Mouse (Mus musculus): Measurements from ENCODE around the gene Sept9. TPM values are rescaled to one million over a fixed set of nuclear protein-coding genes. Genes with fewer than 3 reads are reported as not detected.

Gene Sept9
- total and polyA plus RNA-seq, 2 experiments from 2014 or later: 112 TPM

DNA sequence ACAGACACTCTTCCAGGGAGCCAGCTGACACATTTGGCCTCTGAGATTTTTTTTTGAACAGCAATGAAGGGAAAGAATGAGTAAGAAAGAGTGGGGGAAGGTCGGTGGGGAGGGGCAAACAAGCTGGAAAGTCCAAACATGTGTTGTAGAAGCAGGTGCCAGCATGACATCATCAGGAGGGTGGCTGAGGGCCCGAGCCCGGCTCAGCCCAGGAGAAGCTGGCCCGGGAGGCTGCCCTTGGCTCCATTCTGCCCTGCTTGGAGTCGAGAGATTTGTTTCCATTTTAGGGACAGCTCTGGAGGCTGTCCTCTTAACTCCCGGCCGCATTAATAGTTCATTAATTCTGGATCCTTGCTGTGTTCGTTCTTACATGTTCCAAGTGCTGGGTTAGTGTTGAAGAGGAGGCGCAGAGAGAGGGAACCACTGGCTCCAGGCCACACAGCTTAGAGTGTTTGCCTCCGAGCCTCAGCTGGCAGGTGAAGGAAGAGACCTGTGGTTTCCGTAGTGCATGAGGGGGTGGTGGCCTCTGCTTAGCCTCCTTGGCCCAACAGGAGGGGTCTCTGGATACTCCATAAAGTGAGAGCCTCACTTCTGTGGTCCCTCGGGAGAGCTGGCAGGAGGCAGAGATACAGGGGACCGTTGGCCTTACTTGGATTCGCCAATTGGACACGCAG is 111.8 kb downstream of the Sept9 start:
- H3K9ac ChIP-seq: no peak overlapping the region
- H3K4me2 ChIP-seq (ENCODE audit: low read depth): no peak overlapping the region
- H3K36me3 ChIP-seq (ENCODE audit: insufficient read depth): no peaks in the 10 kb centered on the region
- no peak for DNase-seq
- no peak overlapping the region for H3K27ac ChIP-seq (ENCODE audit: low read depth, low read length)
- 36% methylated on average over 15 of the region's 15 CpGs for WGBS
- H3K4me1 ChIP-seq (ENCODE audit: insufficient read depth): 0 out of 2 replicates have a peak, but pooled peaks cover 11% of the 10 kb centered on the region
- no peak for TF ChIP-seq CTCF (IDR thresholded peaks at IDR 0.05; ENCODE audit: low read depth)
- H3K4me3 ChIP-seq (ENCODE audit: low read depth, low read length): no peak overlapping the region
- H3K27me3 ChIP-seq (ENCODE audit: insufficient read depth, low read length): no peaks in the 10 kb centered on the region
- ATAC-seq: peak; percentile 38; the same call in 1 of the 2 replicates
- H3K9me3 ChIP-seq (ENCODE audit: low read length): no peaks in the 10 kb centered on the region

DNA sequence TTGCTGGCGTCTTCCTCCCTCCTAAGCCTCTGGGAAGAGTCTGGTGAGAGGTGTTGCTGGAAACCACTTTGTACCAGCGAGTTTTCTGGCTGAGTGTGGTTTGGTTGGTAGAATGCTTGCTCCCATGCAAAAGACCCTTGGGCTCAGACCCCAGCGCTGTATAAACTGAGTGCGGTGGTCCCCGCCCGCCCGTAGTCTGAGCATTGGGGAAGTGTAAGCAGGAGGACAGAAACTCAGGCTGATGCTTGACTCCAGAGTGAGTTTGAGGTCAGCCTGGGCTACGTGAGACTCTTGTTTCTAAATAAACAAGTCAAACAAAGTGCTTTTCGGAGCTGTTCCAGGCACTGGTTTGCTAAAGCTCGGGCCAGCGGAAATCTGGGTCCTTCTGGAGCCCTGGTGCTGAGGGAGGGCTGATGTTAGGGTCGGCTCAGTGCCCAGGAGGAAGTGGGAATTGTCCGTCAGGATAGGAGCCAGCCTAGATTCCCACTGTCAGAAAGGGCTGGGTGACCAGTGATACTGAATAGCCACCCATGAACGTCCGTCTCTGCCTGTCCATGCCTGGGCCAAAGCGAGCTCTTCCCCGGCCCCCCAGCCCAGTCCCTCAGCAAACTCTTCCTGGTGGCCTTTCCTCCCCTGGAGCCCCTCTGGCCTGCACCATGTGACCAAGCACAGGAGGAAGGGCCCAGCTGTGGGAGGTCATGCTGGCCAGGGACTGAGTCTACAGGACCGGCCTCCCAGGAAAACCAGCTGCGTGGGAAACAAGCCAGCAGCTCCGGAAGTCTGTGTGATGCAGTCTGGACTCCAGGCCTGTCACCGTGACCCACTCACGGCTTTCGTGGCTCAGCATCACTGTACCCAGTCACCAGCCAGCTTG is 112.8 kb downstream of the Sept9 start:
- Histone ChIP-seq H3K9me3 (ENCODE audit: low read length) (no peaks in the 10 kb centered on the region), H3K4me2 (ENCODE audit: low read depth) (no peak overlapping the region), H3K27ac (ENCODE audit: low read depth, low read length) (peak overlapping the region; percentile 45), H3K4me3 (ENCODE audit: low read depth, low read length) (no peak overlapping the region), H3K9ac (no peak overlapping the region), H3K27me3 (ENCODE audit: insufficient read depth, low read length) (no peaks in the 10 kb centered on the region), H3K4me1 (ENCODE audit: insufficient read depth) (0 out of 2 replicates have a peak, but pooled peaks cover 17% of the 10 kb centered on the region), H3K36me3 (ENCODE audit: insufficient read depth) (no peaks in the 10 kb centered on the region)
- DNase-seq: no peak
- WGBS: 66% methylated on average over 23 of the region's 23 CpGs
- no peak for TF ChIP-seq CTCF (IDR thresholded peaks at IDR 0.05; ENCODE audit: low read depth)
- 0 out of 2 replicates have a peak, but pooled peaks have one; percentile 30 for ATAC-seq

DNA sequence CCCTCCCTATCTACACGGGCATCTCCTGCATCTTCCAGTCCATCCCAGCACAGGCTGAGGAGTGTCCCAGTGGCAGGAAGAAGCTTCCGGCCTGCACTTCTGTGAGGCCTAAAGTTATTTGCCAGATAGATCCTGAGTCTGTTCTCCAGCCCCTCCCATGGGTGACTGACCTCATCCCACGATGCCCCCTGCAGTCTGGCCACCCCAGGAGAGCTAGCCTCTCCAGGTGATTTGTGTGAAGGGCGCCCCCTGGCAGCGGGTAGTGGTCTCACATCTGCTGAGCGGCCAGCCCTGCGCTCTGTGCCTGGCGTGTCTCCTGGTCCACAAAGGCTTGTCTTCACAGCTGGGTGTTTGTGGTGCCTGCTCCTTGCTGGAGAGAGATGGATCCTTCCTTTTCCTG is 113.5 kb downstream of the Sept9 start:
- Histone ChIP-seq H3K27me3 (ENCODE audit: insufficient read depth, low read length) (no peaks in the 10 kb centered on the region), H3K36me3 (ENCODE audit: insufficient read depth) (no peaks in the 10 kb centered on the region), H3K4me1 (ENCODE audit: insufficient read depth) (0 out of 2 replicates have a peak, but pooled peaks cover 22% of the 10 kb centered on the region), H3K9ac (no peak overlapping the region), H3K27ac (ENCODE audit: low read depth, low read length) (peak overlapping the region; percentile 45), H3K4me2 (ENCODE audit: low read depth) (no peak overlapping the region), H3K4me3 (ENCODE audit: low read depth, low read length) (no peak overlapping the region), H3K9me3 (ENCODE audit: low read length) (no peaks in the 10 kb centered on the region)
- TF ChIP-seq CTCF (IDR thresholded peaks at IDR 0.05; ENCODE audit: low read depth): peak; percentile 70
- ATAC-seq: no peak
- no peak for DNase-seq
- WGBS: 48% methylated on average over 8 of the region's 8 CpGs

DNA sequence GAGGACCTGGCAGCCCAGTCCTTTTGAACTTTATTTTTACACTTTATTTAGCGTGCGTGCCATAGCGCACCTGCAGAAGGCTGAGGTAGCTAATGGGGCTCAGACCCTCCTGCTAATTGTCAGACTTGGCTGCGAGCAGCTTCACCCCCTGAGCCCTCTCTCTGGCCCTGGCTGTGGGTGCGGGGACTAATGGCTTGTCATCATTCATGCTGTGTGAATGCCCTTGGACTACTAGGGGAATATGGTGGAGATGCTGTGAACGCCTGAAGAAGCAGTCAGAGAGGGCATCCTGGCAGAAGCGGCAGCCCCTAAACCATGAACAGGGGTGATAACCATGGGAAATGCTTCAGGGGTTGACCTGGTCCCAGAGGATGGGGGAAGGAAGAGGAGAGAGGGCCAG is 114.0 kb downstream of the Sept9 start:
- H3K9ac ChIP-seq: no peak overlapping the region
- no peak overlapping the region for H3K4me2 ChIP-seq (ENCODE audit: low read depth)
- no peaks in the 10 kb centered on the region for H3K27me3 ChIP-seq (ENCODE audit: insufficient read depth, low read length)
- no peaks in the 10 kb centered on the region for H3K9me3 ChIP-seq (ENCODE audit: low read length)
- no peak for DNase-seq
- 80% methylated on average over 7 of the region's 7 CpGs for WGBS
- TF ChIP-seq CTCF (IDR thresholded peaks at IDR 0.05; ENCODE audit: low read depth): no peak
- H3K27ac ChIP-seq (ENCODE audit: low read depth, low read length): no peak overlapping the region
- no peak for ATAC-seq
- H3K4me3 ChIP-seq (ENCODE audit: low read depth, low read length): no peak overlapping the region
- 0 out of 2 replicates have a peak, but pooled peaks cover 23% of the 10 kb centered on the region for H3K4me1 ChIP-seq (ENCODE audit: insufficient read depth)
- no peaks in the 10 kb centered on the region for H3K36me3 ChIP-seq (ENCODE audit: insufficient read depth)

DNA sequence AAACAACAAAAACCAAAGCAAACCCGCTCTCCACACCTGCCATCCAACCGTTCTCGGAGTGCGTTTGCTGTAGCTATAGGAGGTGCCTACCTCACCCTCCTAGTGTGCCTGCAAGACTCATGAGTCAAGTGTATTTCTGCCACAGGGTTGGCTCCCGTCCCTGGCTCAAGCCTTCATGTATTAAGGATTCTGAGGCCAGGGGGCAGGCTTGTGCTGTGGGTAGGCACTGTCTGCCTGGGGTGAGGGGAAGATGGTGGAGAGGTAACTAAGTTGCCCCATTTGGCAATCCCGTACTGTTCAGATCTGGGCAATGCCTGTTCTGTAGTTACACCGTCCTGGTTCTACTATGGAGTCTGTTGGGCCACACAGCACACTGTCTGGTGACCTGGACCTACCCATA is 114.6 kb downstream of the Sept9 start:
- H3K9me3 ChIP-seq (ENCODE audit: low read length): no peaks in the 10 kb centered on the region
- 80% methylated on average over 7 of the region's 7 CpGs for WGBS
- H3K36me3 ChIP-seq (ENCODE audit: insufficient read depth): no peaks in the 10 kb centered on the region
- ATAC-seq (no peak), DNase-seq (no peak)
- no peak overlapping the region for H3K27ac ChIP-seq (ENCODE audit: low read depth, low read length)
- H3K4me1 ChIP-seq (ENCODE audit: insufficient read depth): 0 out of 2 replicates have a peak, but pooled peaks cover 22% of the 10 kb centered on the region
- no peaks in the 10 kb centered on the region; the same call in 1 of the 2 replicates for H3K27me3 ChIP-seq (ENCODE audit: insufficient read depth, low read length)
- TF ChIP-seq CTCF (IDR thresholded peaks at IDR 0.05; ENCODE audit: low read depth): peak; percentile 28; the same call in 1 of the 2 replicates
- no peak overlapping the region for H3K9ac ChIP-seq
- H3K4me3 ChIP-seq (ENCODE audit: low read depth, low read length): no peak overlapping the region
- no peak overlapping the region for H3K4me2 ChIP-seq (ENCODE audit: low read depth)

DNA sequence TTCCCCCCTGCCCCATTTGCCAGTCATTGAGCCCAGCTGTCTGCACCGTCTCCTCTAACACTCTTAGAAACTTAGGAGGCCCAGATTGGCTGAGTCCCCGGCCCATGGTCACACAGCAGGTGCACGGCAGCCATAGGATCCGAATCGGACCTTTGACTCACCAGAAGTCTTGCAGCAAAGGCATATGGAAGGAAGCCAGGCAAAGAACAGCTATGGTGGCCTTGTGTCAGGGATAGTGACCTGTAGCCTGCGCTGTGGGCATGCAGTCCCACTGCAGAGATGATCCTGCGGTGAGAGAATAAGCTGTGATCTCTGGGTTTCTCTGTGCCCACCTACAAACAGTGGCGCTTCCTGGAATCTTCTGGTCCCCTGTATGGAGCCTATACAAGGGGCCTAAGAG is 115.1 kb downstream of the Sept9 start:
- Histone ChIP-seq H3K4me1 (ENCODE audit: insufficient read depth) (0 out of 2 replicates have a peak, but pooled peaks cover 22% of the 10 kb centered on the region), H3K27ac (ENCODE audit: low read depth, low read length) (no peak overlapping the region), H3K27me3 (ENCODE audit: insufficient read depth, low read length) (no peaks in the 10 kb centered on the region; the same call in 1 of the 2 replicates), H3K4me2 (ENCODE audit: low read depth) (no peak overlapping the region), H3K9ac (no peak overlapping the region), H3K4me3 (ENCODE audit: low read depth, low read length) (no peak overlapping the region), H3K9me3 (ENCODE audit: low read length) (no peaks in the 10 kb centered on the region), H3K36me3 (ENCODE audit: insufficient read depth) (no peaks in the 10 kb centered on the region)
- 93% methylated on average over 8 of the region's 8 CpGs for WGBS
- ATAC-seq: no peak
- no peak for TF ChIP-seq CTCF (IDR thresholded peaks at IDR 0.05; ENCODE audit: low read depth)
- no peak for DNase-seq

DNA sequence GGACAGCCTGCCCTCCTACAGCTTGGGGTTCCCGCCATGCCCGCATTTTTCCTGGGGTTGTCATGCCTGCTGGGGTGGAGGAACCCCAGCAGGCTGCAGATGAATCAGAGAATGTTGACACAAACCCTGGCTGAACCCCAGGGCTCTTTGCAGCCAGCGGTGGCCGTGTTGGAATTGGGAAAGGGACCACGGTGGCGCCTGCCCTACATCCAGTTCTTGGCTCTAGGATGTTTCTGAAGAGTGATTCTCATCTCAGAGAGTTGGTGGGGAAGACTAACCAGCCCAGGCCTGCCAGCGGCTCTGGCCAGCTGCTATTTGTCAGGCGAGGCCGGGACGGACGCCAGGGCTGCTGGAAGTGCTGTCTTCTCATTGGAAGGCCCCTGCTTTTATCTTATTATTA is 115.8 kb downstream of the Sept9 start:
- no peaks in the 10 kb centered on the region; the same call in 1 of the 2 replicates for H3K27me3 ChIP-seq (ENCODE audit: insufficient read depth, low read length)
- H3K36me3 ChIP-seq (ENCODE audit: insufficient read depth): no peaks in the 10 kb centered on the region
- H3K4me1 ChIP-seq (ENCODE audit: insufficient read depth): 0 out of 2 replicates have a peak, but pooled peaks cover 22% of the 10 kb centered on the region
- TF ChIP-seq CTCF (IDR thresholded peaks at IDR 0.05; ENCODE audit: low read depth): no peak
- no peak overlapping the region for H3K9ac ChIP-seq
- 80% methylated on average over 11 of the region's 11 CpGs for WGBS
- ATAC-seq (no peak), DNase-seq (no peak)
- no peak overlapping the region for H3K4me3 ChIP-seq (ENCODE audit: low read depth, low read length)
- no peak overlapping the region for H3K27ac ChIP-seq (ENCODE audit: low read depth, low read length)
- no peaks in the 10 kb centered on the region for H3K9me3 ChIP-seq (ENCODE audit: low read length)
- no peak overlapping the region for H3K4me2 ChIP-seq (ENCODE audit: low read depth)
